Mouse (Mus musculus): Measurements from ENCODE around the gene Myo1h.

GRCm38 (mm10) chr5:114368803-114369496, 80.0 kb downstream of the Myo1h start:
- no peak for TF ChIP-seq CTCF (IDR thresholded peaks at IDR 0.05; ENCODE audit: low read depth)
- TF ChIP-seq EP300 (optimal IDR thresholded peaks at IDR 0.05) = no peak
